Mouse (Mus musculus) monocyte, adult 5-6 weeks (primary cell): ENCODE data around the gene Etnk2. TPM values are rescaled to one million over a fixed set of nuclear protein-coding genes. Genes with fewer than 3 reads are reported as not detected.

Source experiments
- ATAC-seq: fragments of 153-309, 156-312 bp; replicated peaks from 2 replicates; pipeline ENCODE4 v1.8.0; 2017; ENCODE audit warnings: mild to moderate bottlenecking; ENCODE audit not compliant: low TSS enrichment, insufficient number of reproducible peaks, severe bottlenecking, poor library complexity, low FRiP score
- total RNA-seq: library from RNA; stranded (forward); fragments of 200-1000, 200-491, 200-594 nt; gene quantifications from 3 replicates; pipeline ENCODE4 v1.2.3, GENCODE M21; 2017

The Etnk2 gene
- total RNA-seq, 1 experiment from 2014 or later = not detected

DNA sequence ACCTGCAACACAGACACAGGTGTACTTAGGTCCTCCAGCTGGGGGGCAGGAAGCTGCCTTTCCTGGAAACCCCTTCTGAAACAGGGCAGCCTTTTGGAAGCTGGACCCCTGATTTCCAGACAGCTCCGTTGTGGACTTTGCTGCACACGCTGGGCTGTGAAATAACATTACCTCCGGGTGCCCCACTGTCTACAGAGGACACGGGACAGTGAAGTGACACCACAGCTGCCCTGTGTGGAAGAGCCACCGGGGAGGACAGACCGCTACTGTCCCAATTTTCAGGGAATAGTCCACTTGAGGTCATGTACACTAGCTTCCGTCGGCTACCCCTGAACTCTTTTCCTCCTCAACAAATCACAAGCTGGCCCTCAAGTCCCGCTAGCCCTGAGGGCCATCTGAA is 44.9 kb downstream of the Etnk2 start:
- ATAC-seq = no peak

DNA sequence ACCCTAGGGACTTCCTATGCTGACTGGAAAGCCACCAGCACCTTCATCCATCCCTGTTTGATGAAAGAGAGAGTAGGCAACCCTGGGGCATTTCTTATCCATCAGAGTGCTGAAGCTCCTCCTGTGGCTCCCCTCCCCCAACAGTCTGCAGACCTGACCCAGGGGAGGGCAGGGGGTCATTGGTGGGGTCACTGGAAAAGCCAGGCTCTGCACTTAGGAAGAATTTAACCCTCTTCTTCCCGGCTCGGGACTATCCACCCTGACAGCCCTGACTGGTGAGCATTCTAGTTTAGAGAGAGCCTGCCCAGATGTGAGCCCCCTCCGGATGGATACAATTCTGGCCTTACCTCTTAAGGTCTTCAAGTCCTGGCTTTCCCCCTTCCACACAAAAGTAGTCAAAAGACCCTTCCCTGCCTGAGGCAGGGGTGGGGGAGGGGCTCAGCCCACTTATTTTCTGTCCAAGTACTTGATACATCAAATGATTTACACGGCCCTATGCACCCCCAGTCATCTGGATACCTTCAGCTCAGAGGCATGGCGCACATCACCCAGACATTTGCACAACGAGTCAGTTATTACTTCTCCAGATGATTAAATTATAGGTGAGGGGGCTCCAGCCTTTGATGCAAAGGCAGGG is 45.6 kb downstream of the Etnk2 start:
- ATAC-seq = no peak

DNA sequence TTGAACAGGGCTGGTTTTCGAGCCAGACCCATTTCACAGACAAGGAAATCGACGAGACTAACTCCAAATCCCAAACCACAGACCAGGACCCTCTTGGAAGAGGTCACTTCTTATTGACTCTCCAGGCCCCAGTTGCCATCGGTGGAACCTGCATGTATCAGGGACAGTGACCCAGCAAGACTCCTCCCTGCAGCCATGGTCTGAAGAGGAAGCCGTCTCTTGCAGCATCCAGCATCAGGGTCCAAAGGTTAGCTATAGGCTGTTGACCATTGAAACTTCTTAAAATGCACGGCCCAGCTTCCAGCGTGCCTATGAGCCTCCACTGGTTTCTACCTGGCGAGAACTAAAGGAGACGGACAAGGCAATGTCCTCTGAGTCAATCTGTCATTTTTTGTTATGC is 46.4 kb downstream of the Etnk2 start:
- no peak for ATAC-seq

DNA sequence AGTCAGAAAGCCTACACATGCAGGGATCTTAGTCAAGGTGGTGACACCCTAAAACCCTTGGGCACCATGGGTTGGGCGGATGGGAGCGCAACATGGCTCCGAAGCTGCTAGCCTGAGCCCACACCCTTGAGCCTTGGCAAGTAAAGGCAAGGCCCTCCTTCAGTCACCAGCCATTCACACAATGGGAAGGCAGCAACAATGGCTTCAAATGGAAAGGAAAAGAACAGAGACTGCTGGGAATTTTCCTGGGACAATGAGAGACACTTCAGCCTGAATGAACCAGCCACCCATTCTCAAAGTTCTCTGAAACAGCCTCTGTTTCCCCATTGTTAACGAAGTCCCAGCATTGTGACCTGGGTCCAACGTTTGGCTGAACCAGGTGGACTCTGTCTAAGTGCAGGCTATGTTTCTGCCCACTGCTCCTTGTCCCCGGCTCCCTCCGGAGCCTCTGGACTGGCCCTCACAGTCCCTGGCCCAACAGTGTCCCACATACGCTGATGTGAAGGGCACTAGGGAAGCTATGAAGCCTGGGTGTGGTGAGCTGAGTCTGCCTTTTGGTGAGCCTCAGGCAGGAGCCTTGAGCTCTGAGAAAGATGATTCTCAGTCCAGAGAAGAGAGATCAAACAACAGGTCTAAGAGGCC is 48.3 kb downstream of the Etnk2 start:
- no peak for ATAC-seq

DNA sequence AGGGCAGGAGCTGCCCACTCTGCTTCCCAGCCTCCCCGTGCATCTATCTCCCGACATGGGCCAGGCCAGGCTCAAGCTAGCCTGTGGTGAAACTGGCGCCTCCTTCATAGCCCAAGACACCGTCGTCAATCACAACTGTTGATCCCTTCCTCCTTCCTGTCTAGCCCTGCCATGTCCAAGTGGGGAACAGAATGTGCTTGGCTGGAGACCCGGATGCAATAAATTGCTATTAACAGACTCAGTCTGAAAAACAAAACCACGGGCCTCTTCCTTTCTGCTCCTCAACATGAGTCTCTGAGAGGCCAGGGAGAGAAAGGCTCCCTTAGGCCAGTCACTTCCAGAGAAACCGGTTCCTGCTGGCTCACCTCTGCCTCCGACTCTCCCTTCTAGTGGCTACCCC is 49.6 kb downstream of the Etnk2 start:
- no peak for ATAC-seq

DNA sequence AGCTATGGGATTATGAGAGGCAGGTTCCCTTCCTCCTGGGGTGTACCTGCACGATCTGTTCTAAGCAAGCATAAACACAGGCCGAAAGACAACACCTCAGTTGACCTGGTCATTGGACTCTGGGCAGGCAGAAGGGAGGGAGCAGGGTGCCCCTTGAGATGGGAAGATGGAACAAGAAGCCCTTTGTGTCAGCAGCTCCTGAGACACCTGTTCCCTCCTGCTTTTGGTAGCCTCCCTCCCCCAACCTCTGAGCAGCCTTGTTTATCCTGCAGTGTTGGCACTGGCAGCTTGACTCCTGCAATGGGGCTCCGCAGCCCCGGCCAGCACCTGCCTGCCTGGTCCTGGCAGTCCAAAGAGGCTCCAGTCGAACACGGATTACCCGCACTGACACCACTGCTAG is 51.7 kb downstream of the Etnk2 start:
- no peak for ATAC-seq

DNA sequence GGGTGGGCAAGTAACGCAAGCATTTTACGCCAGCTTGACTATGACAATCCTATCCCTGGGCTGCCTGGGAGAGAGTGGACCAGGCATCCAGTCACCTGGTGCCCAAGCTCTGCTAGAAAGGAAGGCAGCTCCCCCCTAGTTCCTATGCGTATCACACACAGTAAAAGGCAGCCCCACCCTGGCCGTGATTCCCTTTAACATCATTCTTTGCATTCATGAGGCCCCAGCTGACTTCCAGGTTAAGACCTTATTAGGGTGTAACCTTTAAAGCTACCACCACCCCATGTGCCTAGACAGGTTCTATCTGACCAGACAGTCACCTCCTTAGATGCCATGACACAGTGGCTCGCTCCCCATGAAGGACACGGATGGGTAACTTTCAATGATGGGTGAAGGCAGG is 52.1 kb downstream of the Etnk2 start:
- ATAC-seq = no peak

DNA sequence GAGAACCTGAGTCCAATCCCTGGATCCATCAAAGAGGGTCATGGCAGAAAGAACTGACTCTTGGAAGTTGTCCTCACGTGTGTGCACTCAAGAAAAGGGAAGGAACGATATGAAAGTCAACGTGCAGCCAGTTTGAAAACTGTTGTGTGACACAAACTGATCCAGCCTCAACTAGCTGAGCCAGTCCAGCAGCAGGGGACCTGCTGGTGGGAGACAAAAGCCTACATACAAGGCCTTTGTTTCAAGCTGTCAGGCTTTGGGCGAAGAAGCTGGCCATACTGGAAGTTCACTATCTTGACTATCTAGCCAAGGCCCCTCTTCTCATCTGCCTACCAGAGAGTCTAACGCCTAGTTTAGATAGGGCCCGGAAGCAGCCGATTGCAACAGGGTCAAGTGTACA is 53.1 kb downstream of the Etnk2 start:
- ATAC-seq = no peak

DNA sequence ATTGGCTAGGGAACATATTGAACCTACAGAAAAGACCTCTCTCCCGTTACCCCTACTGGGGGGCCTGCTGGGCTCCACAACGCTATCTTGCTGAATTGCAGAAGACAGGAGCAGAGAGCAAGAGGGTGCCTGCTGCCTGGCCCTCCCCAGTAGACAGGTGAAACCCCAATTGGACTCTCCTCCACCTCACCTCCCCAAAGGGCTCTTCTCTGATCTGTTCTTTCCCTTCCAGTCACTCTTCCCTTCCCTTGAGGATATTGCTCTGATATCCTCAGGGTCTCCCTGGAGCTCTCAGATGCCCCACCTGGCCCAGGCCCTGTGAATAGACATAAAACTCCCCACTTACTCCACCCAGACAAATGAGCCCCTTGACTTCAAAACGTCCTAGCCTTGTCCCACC is 53.7 kb downstream of the Etnk2 start:
- ATAC-seq = no peak

DNA sequence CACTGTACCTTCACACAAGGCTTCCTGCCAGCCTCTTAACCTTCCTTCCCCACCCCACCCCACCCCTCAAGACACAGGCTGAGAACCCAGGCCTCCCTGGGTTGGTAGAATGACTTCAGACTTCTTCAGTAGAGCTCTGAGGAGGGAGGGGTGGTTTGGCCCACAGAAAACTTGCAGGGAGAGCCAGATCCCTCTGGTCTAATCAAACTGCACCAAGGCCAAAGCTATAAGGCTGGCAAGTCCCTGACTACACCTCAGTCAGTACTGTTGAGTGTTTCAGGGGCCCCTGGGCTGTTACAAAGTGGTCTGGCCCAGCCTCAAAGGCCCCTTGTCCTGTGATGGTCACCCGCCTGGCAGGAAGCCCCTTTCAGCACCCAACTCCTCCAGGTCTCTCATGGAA is 54.2 kb downstream of the Etnk2 start:
- ATAC-seq = no peak

DNA sequence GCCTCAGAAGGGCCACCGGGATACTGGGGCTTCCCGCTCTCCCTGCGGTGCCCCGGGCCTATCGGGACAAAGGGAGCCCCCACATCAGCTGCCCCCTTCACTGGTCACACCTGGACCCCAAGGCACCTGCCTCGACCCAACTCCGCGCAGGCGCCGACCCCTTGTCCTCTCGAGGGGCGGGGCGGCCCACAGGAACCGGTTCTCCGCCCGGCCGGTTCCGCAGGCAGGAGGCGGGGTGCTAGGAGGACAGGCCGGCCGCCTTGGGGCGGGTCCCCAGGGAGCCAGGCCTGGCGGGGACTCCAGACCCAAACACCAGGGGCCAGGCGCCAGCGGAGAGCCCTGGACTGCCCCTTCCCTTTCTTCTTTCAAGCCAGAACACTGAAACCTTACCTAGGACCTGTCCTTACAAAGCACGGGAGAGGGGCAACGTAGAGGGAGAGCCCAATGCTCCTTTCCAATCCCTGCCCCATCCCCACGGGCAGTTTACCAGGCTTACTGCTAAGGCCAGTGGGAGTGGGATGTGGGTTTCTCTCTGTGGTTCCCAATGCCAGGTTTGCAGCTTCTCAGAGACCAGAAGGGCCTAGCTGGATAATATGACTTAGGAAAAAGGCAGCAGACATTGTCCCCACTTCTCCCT is 54.9 kb downstream of the Etnk2 start:
- ATAC-seq = peak; percentile 54; the same call in 1 of the 2 replicates

DNA sequence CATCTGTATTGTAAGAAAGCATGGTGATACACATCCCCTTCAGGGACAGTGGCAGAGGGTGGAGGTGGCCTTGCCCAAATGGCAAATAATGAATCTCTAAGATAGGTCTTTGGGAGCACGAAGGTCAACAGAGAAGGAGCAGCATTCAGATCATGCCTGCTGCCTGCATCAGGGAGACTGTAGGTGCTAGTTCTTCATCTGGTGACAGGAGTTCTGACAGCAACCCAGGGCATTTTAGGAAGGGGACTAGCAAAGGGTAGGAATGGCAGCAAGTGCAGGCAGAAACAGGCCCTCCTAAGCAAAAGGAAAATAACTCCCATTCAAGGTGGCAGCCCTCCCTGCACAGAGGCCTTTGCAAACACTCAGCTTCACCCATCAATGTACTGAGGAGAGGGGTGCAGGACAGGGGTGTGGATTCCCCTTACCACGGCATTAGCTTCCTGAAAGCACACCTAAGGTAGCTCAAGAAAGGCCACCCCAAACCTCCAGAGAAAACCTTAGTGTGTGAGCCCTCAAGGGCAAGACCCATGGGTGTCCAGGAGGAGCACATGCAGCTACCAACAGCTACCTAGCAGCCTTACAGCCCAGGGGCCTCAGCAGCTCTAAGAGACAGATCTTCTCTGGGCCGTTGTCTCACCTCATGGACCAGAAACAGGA is 55.9 kb downstream of the Etnk2 start:
- no peak for ATAC-seq

DNA sequence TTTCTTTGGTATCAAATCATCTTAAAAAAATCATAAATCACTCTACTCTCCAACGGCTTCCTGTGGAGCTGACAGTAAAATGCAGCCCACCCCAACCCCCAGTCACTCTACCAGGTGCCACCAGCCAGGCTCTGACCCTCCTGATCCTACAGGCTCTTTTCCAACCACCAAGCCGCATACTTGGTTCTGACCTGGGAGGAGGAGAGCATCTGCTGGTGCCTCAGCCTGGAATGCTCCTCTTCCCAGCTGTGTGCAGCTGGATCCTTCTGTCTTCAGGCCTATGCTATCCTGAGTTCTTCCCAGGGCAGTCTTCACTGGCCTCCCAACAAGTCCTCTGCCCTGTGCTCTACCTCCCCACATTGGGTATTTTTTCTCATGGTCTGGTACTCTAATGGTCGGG is 57.1 kb downstream of the Etnk2 start:
- no peak for ATAC-seq

DNA sequence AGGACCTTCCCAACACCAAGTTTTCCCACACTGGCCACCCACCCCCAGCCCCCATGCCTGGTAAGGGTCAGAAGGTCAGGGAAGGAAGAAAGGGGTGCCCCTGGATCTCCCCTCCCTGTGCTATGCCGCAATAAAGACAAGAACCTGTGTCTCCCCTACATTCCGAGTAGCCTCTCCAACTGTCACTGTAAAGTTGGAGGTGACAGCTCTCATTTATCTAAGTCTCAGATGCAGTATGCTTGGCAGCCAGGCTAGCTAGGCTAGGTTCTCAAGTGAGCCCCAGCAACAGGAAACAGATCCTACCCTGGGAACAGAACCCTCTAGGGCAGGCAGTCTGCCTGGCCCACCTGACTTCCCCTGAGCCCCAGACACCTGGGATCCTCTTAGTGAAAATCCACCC is 57.7 kb downstream of the Etnk2 start:
- ATAC-seq = no peak

DNA sequence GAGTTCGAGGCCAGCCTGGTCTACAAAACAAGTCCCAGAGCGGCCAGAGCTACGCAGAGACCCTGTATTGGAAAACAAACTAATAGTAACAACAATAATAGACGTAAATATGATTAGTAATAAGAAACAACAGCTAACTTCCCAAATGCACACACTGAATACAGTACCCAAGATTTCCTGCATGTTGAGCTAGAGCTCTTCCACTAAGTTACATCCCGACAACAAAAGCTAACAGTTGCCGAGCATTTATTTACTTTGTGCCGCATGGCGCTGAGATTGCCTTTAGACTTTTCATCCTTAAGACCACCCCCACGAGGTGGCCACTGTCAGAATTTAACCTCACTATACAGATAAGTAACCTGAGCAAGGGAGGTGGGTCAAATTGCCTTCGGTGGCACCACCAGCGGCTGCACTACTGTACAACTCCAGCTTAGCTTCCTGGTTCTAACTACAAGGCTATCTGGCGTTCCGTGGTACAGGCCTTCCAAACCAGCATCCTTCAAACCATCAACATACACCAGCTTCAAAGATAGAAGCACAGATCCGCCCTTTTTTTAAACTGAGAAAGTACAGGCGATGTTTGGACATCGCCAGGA is 58.7 kb downstream of the Etnk2 start:
- no peak for ATAC-seq

DNA sequence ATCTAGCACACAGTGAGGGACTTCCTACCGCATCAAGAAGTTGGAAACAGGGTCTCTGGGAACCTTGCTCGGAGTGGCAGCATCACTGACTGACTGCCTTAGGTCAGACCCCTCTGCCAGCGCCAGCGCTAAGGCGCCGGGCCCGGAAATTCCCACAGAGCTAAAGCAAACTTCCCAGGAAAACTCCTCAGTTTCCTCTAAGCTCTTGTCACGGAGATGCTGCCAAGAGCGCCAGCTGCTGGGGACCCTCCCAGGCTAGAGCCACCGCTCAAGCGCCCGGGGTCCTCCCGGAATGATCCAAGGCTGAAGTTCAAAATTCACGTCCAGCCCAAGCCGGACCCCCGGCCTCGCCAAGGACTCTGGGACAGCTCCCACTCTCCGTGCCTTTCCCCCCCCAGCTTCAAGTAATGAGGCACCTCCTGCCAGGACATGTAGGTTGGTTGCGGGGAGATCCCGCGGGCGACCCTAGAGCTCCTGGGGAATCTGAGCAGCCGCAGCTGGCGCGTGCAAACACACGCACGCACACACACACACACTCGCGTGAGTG is 59.3 kb downstream of the Etnk2 start:
- no peak for ATAC-seq

DNA sequence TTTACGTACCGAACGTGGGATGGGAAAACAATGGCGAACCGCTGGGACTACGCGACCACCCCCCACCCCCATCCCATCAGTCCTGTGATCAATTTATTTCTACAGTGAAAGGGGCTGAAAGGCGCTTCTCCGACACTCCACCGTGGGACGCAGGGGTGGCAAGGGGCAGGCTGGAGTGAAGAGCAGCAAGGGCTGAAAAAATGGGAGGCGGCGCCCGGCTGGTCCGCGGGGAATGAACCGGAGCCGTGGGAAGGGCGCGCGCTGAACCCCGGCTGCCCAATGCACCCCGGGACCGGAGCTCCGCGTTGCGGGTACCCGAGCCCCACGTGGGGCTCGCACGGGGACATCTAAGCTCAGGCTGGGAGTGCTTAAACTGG is 59.8 kb downstream of the Etnk2 start:
- no peak for ATAC-seq

DNA sequence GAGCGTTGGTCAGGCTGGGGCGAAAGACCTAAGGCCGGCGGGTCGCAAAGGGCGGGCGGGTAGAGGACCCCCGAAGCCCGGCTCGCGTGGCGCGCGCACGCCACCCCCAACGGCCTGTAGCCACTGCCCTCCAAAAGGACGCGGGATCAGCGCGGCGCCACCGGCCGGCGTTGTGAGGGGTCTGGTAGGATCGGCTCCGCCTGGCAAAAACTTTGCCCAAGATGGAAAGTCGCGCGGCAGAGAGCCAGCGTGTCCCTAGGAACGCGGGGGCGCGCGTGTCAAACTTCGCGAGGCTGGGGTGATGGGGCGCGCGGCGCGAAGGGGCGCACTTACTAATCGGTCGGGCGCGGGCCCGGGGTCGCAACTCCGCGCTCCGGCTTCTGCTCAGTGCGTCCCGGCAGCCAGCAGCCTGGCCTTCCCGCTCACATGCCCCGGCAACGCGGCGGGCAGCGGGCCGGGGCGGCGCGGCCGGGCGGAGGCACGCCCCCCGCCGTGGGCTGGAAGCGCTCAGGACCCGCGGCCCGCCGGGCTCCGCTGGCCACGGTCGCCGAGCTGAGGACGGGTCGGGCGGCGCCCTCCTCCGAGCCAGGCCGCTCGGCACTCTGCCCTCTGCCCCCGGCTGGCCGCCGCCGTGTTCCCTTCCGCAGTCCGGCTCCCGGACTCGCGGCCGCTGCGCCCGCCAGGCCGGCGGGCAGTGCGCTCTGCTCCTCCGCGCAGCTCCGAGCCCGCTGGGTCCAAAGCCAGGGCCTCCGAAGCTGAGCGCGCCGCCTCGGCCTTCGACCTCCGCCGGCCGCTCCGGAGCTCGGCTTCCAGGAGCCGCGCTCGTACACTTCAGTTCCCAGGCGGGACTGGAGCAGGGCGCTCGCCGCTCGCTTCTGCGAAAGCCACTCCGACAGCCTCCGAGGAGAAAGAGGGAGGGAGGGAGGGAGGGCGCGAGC is 60.4 kb downstream of the Etnk2 start, which contains the start of gene Sox13:
Gene Sox13 (minus strand): TSS at position 835 of the 938 bp plus-strand sequence.
- no peak for ATAC-seq
